Mouse (Mus musculus) heart, postnatal 4 days (tissue): ENCODE measurements around the gene Bcl2l10. TPM values are rescaled to one million over a fixed set of nuclear protein-coding genes. Genes with fewer than 3 reads are reported as not detected.

Experiments used
- total RNA-seq, 2 experiments: library from RNA; stranded (reverse); gene quantifications; 2 replicates each; pipeline ENCODE4 v1.2.3; 2021

Bcl2l10 gene
- total RNA-seq, 2 experiments from 2014 or later = 0.21 TPM; not detected in 1

Other genes starting within 250 kb of the Bcl2l10 start
- 1 to 10 TPM; 3.6 to 5.5 TPM for gene Myo5c, start 115.7 kb upstream of the Bcl2l10 start, total RNA-seq
- gene Gnb5, start 41.5 kb upstream of the Bcl2l10 start, total RNA-seq = 10 to 100 TPM; 41.6 to 43.1 TPM
- 10 to 100 TPM; 59.7 to 60.7 TPM for gene Mapk6, start 62.2 kb downstream of the Bcl2l10 start, total RNA-seq
- 10 to 100 TPM; 23.1 to 25.4 TPM for gene Leo1, start 93.8 kb downstream of the Bcl2l10 start, total RNA-seq
- 100 to 1,000 TPM; 111 to 112 TPM for gene Tmod3, start 211.9 kb downstream of the Bcl2l10 start, total RNA-seq